Mouse (Mus musculus) limb, embryonic 12.5 days (tissue): ENCODE results near the gene Atxn1. TPM values are rescaled to one million over a fixed set of nuclear protein-coding genes. Genes with fewer than 3 reads are reported as not detected.

Experiments used
- ATAC-seq: fragments of 200-750 bp; cut with Nextera tagmentation; 2 replicates; pipeline ENCODE4 v1.8.0; 2017; ENCODE audit warnings: low read depth, moderate TSS enrichment; ENCODE audit not compliant: insufficient number of reproducible peaks, insufficient read depth, low FRiP score, low TSS enrichment
- H3K27ac ChIP-seq: fragments of 300-500 bp; sonication (generic); 2 replicates; pipeline ENCODE4 v1.5.1; 2016; ENCODE audit warnings: mild to moderate bottlenecking, moderate library complexity
- H3K27me3 ChIP-seq: fragments of 300-500 bp; sonication (generic); 2 replicates; pipeline ENCODE4 v1.6.1; 2016; ENCODE audit warnings: mild to moderate bottlenecking, moderate library complexity
- H3K36me3 ChIP-seq: fragments of 300-500 bp; sonication (generic); 2 replicates; pipeline ENCODE4 v1.6.1; 2016; ENCODE audit warnings: mild to moderate bottlenecking, moderate library complexity
- H3K4me1 ChIP-seq: fragments of 300-500 bp; sonication (generic); replicated peaks from 2 replicates; pipeline ENCODE4 v1.6.1; 2016
- H3K4me2 ChIP-seq: fragments of 300-500 bp; sonication (generic); 2 replicates; pipeline ENCODE4 v1.6.1; 2016; ENCODE audit warnings: mild to moderate bottlenecking, moderate library complexity
- H3K4me3 ChIP-seq: fragments of 300-500 bp; sonication (generic); replicated peaks from 2 replicates; pipeline ENCODE4 v1.5.1; 2016; ENCODE audit warnings: mild to moderate bottlenecking
- H3K9ac ChIP-seq: fragments of 300-500 bp; sonication (generic); replicated peaks from 2 replicates; pipeline ENCODE4 v1.6.1; 2016; ENCODE audit warnings: mild to moderate bottlenecking, moderate library complexity
- H3K9me3 ChIP-seq: fragments of 300-500 bp; sonication (generic); 2 replicates; pipeline ENCODE4 v1.6.1; 2016; ENCODE audit warnings: mild to moderate bottlenecking, moderate library complexity
- WGBS: fragments of 180-500 bp; shearing (Covaris S2); methylation state at CpG from one replicate; pipeline ENCODE4 v1.1.7; 2016; 5-methylcytosine and 5-hydroxymethylcytosine counted together
- polyA plus RNA-seq: library from polyadenylated mRNA; unstranded; fragments of >200 nt; fragmentation: Nextera tagmentation; extraction: Ambion mirVana; gene quantifications from 2 replicates; pipeline ENCODE4 v1.2.1, GENCODE M21; 2016

Gene Atxn1
- polyA plus RNA-seq, 1 experiment from 2014 or later, result 2.5 TPM

DNA sequence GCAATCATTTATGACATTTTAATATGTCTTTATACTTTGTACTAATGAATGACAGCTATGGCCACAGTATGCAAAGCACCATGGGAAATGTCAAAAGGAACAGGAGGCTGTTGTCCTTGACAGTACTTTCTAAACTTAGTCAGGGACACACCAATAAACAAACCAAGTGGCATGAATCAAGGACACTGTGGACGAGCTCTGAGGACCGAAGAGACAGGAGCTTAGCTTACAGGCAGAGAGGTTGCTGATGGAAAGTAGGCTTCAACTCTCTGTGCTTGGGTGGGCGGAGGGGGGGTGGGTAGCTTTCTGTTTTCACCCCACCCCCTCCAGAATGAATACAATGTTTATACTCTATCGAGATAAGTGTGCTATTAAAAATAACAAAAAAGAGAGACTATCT, 90.6 kb downstream of the Atxn1 start:
- Histone ChIP-seq H3K4me3 (no peak overlapping the region), H3K9me3 (peaks cover 4% of the 10 kb centered on the region; the same call in 1 of the 2 replicates), H3K9ac (no peak overlapping the region), H3K4me1 (no peaks in the 10 kb centered on the region), H3K27ac (no peak overlapping the region), H3K36me3 (no peaks in the 10 kb centered on the region), H3K27me3 (no peaks in the 10 kb centered on the region), H3K4me2 (no peak overlapping the region)
- no peak for ATAC-seq
- WGBS, result 92% methylated on average over 4 of the region's 4 CpGs

DNA sequence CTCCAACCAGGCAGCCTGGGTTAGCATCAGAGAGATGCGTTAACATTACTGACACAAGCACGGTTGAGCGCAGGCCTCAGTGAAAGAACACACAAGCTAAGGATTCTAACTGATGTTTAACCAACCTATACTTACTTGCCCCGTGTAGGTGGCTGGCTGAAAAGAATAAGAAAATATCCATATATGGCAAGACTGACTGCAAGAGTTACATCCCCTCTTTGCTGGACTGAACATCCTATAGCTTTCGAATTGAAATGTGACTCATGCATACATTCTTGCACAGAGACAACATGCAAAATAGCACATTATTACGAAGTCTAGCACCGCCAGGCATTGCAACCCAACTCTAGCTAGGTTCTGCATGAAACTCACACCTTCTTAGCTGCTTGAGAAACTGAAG, 91.8 kb downstream of the Atxn1 start:
- Histone ChIP-seq H3K4me1 (no peaks in the 10 kb centered on the region), H3K4me3 (no peak overlapping the region), H3K9me3 (peaks cover 4% of the 10 kb centered on the region; the same call in 1 of the 2 replicates), H3K27ac (no peak overlapping the region), H3K9ac (no peak overlapping the region), H3K27me3 (no peaks in the 10 kb centered on the region), H3K36me3 (no peaks in the 10 kb centered on the region), H3K4me2 (no peak overlapping the region)
- ATAC-seq, result no peak
- WGBS, result 93% methylated on average over 7 of the region's 7 CpGs

DNA sequence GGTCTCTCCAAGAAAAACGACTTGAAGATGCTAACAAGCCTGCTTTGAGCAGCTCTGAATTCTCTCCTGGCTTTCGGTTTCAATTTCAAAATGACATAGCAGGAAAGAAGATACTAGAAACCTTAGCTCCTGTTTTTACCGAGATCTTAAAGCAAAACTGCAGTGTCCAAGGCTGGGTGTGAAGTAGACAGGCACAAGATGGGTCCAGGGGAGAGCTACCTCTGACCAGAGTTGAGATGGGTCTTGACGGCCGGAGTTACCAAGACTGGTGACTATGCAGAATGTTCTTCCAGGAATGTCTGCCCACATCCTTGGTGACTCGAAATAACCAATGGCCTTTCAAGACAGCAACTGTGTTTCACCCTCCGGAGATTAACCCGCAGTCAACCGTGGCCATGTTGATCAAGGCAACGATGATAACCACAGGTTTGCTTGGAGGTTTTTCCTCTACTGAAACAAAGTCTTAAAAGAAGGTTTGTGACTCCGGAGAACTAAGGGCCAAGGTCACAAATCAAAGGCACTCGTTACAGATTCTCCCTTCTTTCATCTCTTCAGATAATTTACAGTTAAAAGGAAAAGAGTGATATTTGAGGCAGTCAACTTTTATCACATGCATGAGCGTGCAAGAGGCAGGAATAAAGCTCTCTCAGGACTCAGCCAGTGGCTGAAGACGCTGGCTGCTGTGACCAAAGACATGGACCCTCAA, 92.6 kb downstream of the Atxn1 start:
- no peak for ATAC-seq
- no peaks in the 10 kb centered on the region for H3K4me1 ChIP-seq
- H3K9ac ChIP-seq, result no peak overlapping the region
- WGBS, result 71% methylated on average over 14 of the region's 14 CpGs
- H3K9me3 ChIP-seq, result peaks cover 4% of the 10 kb centered on the region; the same call in 1 of the 2 replicates
- no peak overlapping the region for H3K4me2 ChIP-seq
- no peaks in the 10 kb centered on the region for H3K27me3 ChIP-seq
- H3K36me3 ChIP-seq, result no peaks in the 10 kb centered on the region
- H3K4me3 ChIP-seq, result no peak overlapping the region
- H3K27ac ChIP-seq, result no peak overlapping the region

DNA sequence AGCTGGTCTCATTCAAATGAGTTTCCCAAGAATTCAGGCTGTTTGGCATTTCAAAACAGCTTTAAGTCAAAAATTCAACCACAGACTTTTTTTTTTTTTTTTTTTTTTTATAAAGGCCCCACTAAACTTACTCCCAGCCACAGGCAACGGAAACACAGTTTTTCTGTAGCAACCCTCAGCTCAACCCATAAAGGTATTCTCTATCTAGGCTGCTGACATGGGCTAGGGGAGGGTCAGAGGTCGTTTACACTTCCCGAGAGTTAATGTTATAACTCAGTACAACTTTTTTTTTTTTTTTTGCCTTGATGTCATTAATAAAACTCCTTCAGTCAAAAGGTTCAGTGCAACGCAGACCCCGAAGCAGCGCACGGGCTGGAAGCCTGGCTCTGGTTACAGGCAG, 93.3 kb downstream of the Atxn1 start:
- Histone ChIP-seq H3K4me2 (no peak overlapping the region), H3K36me3 (no peaks in the 10 kb centered on the region), H3K27ac (no peak overlapping the region), H3K4me3 (no peak overlapping the region), H3K9me3 (peaks cover 4% of the 10 kb centered on the region; the same call in 1 of the 2 replicates), H3K27me3 (no peaks in the 10 kb centered on the region), H3K9ac (no peak overlapping the region), H3K4me1 (no peaks in the 10 kb centered on the region)
- ATAC-seq, result no peak
- 42% methylated on average over 7 of the region's 7 CpGs for WGBS

DNA sequence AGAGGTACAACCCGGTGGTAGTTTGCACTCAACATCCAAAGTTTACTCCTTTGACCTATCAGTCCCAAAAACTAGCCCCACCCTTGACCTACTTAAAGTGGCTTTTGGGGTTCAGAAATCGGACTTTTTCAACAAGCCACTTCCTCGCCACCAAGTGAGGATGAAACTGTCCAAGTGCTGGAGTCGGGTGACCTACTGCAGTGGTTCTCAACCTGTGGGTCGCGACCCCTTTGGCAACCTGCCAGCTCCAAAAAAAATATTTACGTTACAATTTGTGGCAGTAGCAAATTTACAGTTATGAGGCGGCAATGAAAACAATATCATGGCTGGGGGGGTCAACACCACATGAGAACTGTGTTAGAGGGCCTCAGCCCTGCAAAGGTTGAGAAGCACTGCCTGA, 95.9 kb downstream of the Atxn1 start:
- ATAC-seq, result no peak
- Histone ChIP-seq H3K27me3 (no peaks in the 10 kb centered on the region), H3K4me2 (no peak overlapping the region), H3K36me3 (no peaks in the 10 kb centered on the region), H3K9ac (no peak overlapping the region), H3K4me3 (no peak overlapping the region), H3K27ac (no peak overlapping the region), H3K4me1 (no peaks in the 10 kb centered on the region), H3K9me3 (peaks cover 4% of the 10 kb centered on the region; the same call in 1 of the 2 replicates)
- WGBS, result 80% methylated on average over 8 of the region's 8 CpGs

DNA sequence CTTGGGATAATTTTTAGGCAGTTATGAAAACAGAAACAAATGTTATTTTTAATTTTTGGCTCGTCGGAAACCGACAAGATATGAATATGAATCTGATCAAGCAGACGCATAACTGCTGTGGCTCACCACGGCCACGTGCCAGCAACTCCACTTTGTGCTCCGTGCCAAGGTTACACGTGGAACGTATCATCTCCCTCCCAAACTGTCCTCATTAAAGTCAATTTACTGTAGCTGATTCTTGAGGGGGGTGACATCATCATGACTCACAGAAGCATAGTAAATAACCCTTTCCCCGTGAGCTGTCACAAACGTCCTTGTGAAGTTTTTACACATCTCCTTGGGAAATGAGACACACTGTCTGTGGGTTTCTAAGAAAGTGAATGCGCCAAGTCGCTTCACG, 97.5 kb downstream of the Atxn1 start:
- no peak overlapping the region for H3K27ac ChIP-seq
- H3K27me3 ChIP-seq, result no peaks in the 10 kb centered on the region
- no peak overlapping the region for H3K4me2 ChIP-seq
- H3K9me3 ChIP-seq, result peaks cover 4% of the 10 kb centered on the region; the same call in 1 of the 2 replicates
- no peak overlapping the region for H3K9ac ChIP-seq
- H3K36me3 ChIP-seq, result no peaks in the 10 kb centered on the region
- no peak overlapping the region for H3K4me3 ChIP-seq
- WGBS, result 87% methylated on average over 14 of the region's 14 CpGs
- H3K4me1 ChIP-seq, result peaks cover 3% of the 10 kb centered on the region; the same call in 1 of the 2 replicates
- ATAC-seq, result no peak

DNA sequence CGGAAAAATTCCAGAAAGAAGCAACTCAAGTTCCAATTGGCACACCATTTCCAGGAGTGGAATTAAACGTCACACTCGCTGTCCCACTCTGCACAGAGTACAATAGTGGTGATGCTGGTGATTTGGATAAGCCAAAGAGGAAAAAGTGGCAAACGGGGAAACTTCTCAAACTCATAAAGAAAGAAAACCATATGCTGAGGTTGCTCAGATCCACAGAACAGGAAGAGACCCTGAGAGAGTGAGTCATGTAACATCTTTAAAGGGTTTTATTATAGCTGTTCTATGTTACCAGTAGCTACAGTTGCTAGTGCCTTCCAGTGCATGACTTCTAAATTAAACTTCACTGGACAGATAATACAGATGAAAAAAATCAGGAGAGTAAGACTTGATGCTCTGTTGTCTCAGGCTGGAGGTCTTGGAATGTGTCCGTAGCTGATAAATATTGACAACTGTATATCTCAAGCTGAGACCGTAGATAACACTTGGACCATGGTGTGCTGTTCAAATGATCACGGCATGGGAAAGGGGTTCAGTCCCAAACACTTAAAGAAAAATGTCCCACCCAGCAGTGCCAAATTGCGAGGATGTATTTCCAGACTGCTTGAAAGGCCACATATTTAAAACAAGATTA, 98.1 kb downstream of the Atxn1 start:
- Histone ChIP-seq H3K4me2 (no peak overlapping the region), H3K4me3 (no peak overlapping the region), H3K36me3 (no peaks in the 10 kb centered on the region), H3K27ac (no peak overlapping the region), H3K4me1 (peaks cover 8% of the 10 kb centered on the region; the same call in 1 of the 2 replicates), H3K9me3 (peaks cover 4% of the 10 kb centered on the region; the same call in 1 of the 2 replicates), H3K9ac (no peak overlapping the region), H3K27me3 (no peaks in the 10 kb centered on the region)
- WGBS, result 92% methylated on average over 8 of the region's 8 CpGs
- no peak for ATAC-seq

DNA sequence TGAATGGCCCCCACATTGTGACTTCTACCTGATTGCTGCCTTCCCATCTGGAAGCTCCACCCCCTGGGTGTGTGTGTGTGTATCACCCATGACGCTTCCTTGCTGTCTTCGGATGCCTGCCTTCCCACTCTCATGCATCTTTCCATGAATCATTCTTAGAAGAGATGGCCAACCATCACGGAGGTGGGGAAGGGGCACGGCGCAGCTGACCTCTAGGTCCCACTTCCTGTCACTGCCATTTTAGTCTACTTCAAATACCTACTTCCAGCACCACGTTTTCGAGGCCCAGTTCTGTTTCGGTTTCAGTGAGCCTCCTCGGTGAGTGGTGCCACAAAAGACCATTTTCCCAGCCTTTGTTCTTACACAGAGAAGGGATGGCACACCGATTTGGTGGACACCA, 99.2 kb downstream of the Atxn1 start:
- H3K9ac ChIP-seq, result no peak overlapping the region
- H3K27ac ChIP-seq, result no peak overlapping the region
- H3K4me1 ChIP-seq, result peaks cover 11% of the 10 kb centered on the region; the same call in 1 of the 2 replicates
- H3K36me3 ChIP-seq, result no peaks in the 10 kb centered on the region
- WGBS, result 88% methylated on average over 10 of the region's 10 CpGs
- ATAC-seq, result no peak
- H3K9me3 ChIP-seq, result peaks cover 4% of the 10 kb centered on the region; the same call in 1 of the 2 replicates
- no peaks in the 10 kb centered on the region for H3K27me3 ChIP-seq
- H3K4me2 ChIP-seq, result no peak overlapping the region
- H3K4me3 ChIP-seq, result no peak overlapping the region

DNA sequence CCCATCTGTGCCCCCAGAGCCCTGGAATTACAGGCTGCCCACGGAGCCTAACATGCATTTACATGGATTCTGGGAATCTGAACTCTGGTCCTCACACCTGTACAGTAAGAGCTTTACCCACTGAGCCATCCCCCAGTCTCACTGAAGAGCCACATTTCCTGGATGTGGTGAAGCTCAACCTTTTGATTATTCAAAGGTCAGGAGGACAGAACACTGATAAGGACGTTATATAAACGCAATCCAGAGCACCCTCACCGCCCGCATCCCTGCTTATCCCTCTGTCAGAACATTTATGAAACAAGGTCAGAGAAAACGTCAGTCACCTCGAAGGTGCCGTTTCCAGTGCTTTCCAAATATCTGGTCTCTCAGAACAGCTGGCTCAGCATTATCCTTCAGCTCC, 101.0 kb downstream of the Atxn1 start:
- no peak overlapping the region for H3K4me2 ChIP-seq
- H3K27ac ChIP-seq, result no peak overlapping the region
- no peak for ATAC-seq
- no peaks in the 10 kb centered on the region for H3K27me3 ChIP-seq
- H3K4me3 ChIP-seq, result no peak overlapping the region
- H3K9me3 ChIP-seq, result no peaks in the 10 kb centered on the region
- no peak overlapping the region for H3K9ac ChIP-seq
- no peaks in the 10 kb centered on the region for H3K36me3 ChIP-seq
- 78% methylated on average over 8 of the region's 8 CpGs for WGBS
- peaks cover 11% of the 10 kb centered on the region; the same call in 1 of the 2 replicates for H3K4me1 ChIP-seq

DNA sequence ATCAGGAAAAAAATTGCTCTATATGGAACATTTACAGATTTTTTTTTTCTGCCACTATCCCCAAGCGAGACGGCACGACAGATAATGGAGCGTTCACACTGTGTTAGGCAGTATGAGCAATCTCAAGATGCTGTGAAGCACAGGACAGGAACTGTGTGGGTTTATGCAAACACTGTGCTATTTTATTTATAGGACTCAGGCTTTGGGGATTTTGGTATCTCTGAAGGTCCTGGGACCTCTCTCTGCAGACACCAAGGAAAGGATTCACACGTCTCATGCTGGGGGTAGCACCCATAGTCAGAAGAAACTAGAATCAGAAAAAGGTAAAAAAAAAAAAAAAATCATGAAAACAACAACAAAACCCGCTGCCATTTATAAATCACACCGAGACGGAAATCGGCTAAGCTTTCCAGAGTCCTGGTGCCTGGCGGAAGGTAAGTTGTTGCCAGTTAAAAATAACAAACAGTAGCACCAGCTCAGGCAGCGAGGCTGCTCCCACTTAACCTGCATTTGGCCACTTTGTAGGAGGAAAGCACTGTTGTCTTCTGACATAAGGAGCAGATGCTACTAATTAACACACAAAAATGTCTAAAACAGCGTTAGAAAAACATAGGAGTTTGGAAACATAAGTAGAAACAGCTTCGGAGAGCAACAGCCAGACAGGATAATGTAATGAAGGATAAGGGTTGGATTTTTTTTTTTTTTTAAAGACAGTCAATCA, 102.8 kb downstream of the Atxn1 start:
- WGBS, result 50% methylated on average over 13 of the region's 13 CpGs
- Histone ChIP-seq H3K9ac (no peak overlapping the region), H3K36me3 (no peaks in the 10 kb centered on the region), H3K27ac (no peak overlapping the region), H3K27me3 (no peaks in the 10 kb centered on the region), H3K4me3 (no peak overlapping the region), H3K4me2 (no peak overlapping the region), H3K4me1 (peaks cover 11% of the 10 kb centered on the region; the same call in 1 of the 2 replicates), H3K9me3 (no peaks in the 10 kb centered on the region)
- no peak for ATAC-seq

DNA sequence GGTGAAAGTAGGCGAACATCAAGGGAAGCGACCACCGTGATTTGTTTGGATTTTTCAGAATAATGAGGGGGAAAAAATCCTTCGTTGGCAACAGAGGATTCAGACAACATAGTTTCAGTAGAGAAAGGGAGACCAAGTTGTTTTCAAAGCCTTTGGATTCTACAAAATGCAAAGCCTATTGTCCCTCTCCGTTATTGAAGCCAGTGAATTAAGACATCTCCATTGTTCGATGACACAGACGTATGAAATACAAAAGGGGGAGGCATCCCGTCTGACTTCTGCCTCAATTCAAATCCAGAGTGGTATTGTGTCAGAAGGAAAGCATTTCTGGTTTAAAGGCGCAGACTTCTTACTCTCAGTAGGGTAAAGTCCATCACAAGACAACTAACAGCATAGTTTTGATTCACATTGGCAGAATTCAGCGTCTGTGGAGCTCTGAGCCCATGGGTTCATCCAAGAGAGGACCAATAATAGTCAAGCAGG, 103.7 kb downstream of the Atxn1 start:
- H3K4me2 ChIP-seq, result no peak overlapping the region
- no peaks in the 10 kb centered on the region for H3K36me3 ChIP-seq
- no peak overlapping the region for H3K9ac ChIP-seq
- H3K27ac ChIP-seq, result no peak overlapping the region
- ATAC-seq, result no peak
- H3K27me3 ChIP-seq, result no peaks in the 10 kb centered on the region
- H3K4me3 ChIP-seq, result no peak overlapping the region
- WGBS, result 89% methylated on average over 10 of the region's 10 CpGs
- H3K4me1 ChIP-seq, result peaks cover 11% of the 10 kb centered on the region; the same call in 1 of the 2 replicates
- H3K9me3 ChIP-seq, result no peaks in the 10 kb centered on the region
